Mouse (Mus musculus) frontal cortex, adult 2 months (tissue): ENCODE data around the gene Tmem262. TPM values are rescaled to one million over a fixed set of nuclear protein-coding genes. Genes with fewer than 3 reads are reported as not detected.

Experiments used
- polyA plus RNA-seq: library from polyadenylated mRNA; depleted of rRNA; stranded (reverse); fragments of >200 nt; gene quantifications from 2 replicates; pipeline ENCODE4 v1.2.3, GENCODE M21; 2012; rRNA removed

Tmem262 gene
- polyA plus RNA-seq, 1 experiment: not detected

Other genes starting within 250 kb of the Tmem262 start
- gene Frmd8, start 204.8 kb upstream of the Tmem262 start, polyA plus RNA-seq: 13.1 and 15.6 TPM in 2 replicates
- gene Slc25a45, start 202.2 kb upstream of the Tmem262 start, polyA plus RNA-seq: 7.8 and 8.7 TPM in 2 replicates
- 4.6 and 4.9 TPM in 2 replicates for gene Tigd3, start 185.9 kb upstream of the Tmem262 start, polyA plus RNA-seq
- gene Dpf2, start 167.0 kb upstream of the Tmem262 start, polyA plus RNA-seq: 106 and 118 TPM in 2 replicates
- gene Cdc42ep2, start 155.2 kb upstream of the Tmem262 start, polyA plus RNA-seq: 7.7 and 9.1 TPM in 2 replicates
- gene Pola2, start 115.8 kb upstream of the Tmem262 start, polyA plus RNA-seq: 14.2 and 14.3 TPM in 2 replicates
- gene Slc22a20, start 93.9 kb upstream of the Tmem262 start, polyA plus RNA-seq: 0.42 TPM in 1 of 2 replicates, not detected in the other
- 15.0 and 16.3 TPM in 2 replicates for gene Capn1, start 64.1 kb upstream of the Tmem262 start, polyA plus RNA-seq
- 29.2 and 34.1 TPM in 2 replicates for gene Syvn1, start 33.5 kb upstream of the Tmem262 start, polyA plus RNA-seq
- gene Mrpl49, start 22.2 kb upstream of the Tmem262 start, polyA plus RNA-seq: 44.3 and 44.4 TPM in 2 replicates
- gene Fau, start 22.2 kb upstream of the Tmem262 start, polyA plus RNA-seq: 873 and 951 TPM in 2 replicates
- gene Znhit2, start 18.8 kb upstream of the Tmem262 start, polyA plus RNA-seq: 48.4 and 51.7 TPM in 2 replicates
- gene Tm7sf2, start 11.7 kb upstream of the Tmem262 start, polyA plus RNA-seq: 50.2 and 52.4 TPM in 2 replicates
- gene Vps51, start 2.8 kb upstream of the Tmem262 start, polyA plus RNA-seq: 98.8 and 105 TPM in 2 replicates
- gene Gm28374, start 2.2 kb downstream of the Tmem262 start, polyA plus RNA-seq: 0.48 and 1.4 TPM in 2 replicates
- 83.9 and 89.7 TPM in 2 replicates for gene Zfpl1, start 4.9 kb downstream of the Tmem262 start, polyA plus RNA-seq
- gene Cdca5, start 5.0 kb downstream of the Tmem262 start, polyA plus RNA-seq: 0.22 and 0.46 TPM in 2 replicates
- not detected in 2 replicates for gene AC131692.1, start 14.4 kb downstream of the Tmem262 start, polyA plus RNA-seq
- 0.26 and 0.32 TPM in 2 replicates for gene Naaladl1, start 25.7 kb downstream of the Tmem262 start, polyA plus RNA-seq
- 24.2 and 29.4 TPM in 2 replicates for gene Sac3d1, start 38.6 kb downstream of the Tmem262 start, polyA plus RNA-seq
- 63.5 and 65.2 TPM in 2 replicates for gene Snx15, start 48.3 kb downstream of the Tmem262 start, polyA plus RNA-seq
- gene Batf2, start 61.0 kb downstream of the Tmem262 start, polyA plus RNA-seq: 0.54 and 0.63 TPM in 2 replicates
- 123 and 135 TPM in 2 replicates for gene Arl2, start 61.5 kb downstream of the Tmem262 start, polyA plus RNA-seq
- gene Majin, start 104.4 kb downstream of the Tmem262 start, polyA plus RNA-seq: 0.14 TPM in 1 of 2 replicates, not detected in the other
- gene Gpha2, start 146.3 kb downstream of the Tmem262 start, polyA plus RNA-seq: not detected in 2 replicates
- gene Ppp2r5b, start 155.8 kb downstream of the Tmem262 start, polyA plus RNA-seq: 137 and 141 TPM in 2 replicates
- 29.3 and 31.2 TPM in 2 replicates for gene Atg2a, start 161.6 kb downstream of the Tmem262 start, polyA plus RNA-seq
- 48.4 and 49.3 TPM in 2 replicates for gene Ehd1, start 196.7 kb downstream of the Tmem262 start, polyA plus RNA-seq
- 3.2 and 3.3 TPM in 2 replicates for gene Cdc42bpg, start 226.4 kb downstream of the Tmem262 start, polyA plus RNA-seq